Mouse (Mus musculus): Measurements from ENCODE around the gene Apcs.

The Apcs gene

DNA sequence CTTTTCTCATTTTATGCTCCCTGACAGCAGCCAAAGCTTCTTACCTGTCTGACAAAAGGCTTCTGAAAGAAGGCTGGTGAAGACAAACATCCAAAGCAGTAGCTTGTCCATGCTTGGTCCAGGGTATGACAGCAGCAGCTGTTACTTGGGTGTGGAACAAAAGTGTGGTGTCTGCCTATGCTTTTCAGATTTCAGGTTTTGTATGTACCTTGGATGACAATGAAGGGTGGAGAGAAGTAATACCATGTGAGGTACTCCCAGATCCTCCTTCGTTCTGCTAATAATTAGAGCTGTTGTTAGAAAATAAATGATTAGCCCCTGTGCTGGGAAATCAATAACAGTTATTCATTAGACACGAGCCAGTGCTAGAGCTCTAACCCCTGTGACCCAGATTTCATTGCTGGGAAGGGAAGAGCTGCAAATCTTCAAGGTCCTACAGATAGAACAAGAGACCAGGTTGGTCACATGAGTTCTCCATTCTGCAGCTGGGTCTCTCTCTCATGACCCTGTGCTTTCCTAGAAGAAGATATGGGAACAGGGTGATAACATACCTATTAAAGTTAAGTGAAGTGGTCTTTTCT is at the start of gene Apcs:
Apcs (minus strand) TSS at position 265 of the 581 bp plus-strand sequence.
- DNase-seq (ENCODE audit: low read depth in 2 of 2, low spot score in 2 of 2): no peak

DNA sequence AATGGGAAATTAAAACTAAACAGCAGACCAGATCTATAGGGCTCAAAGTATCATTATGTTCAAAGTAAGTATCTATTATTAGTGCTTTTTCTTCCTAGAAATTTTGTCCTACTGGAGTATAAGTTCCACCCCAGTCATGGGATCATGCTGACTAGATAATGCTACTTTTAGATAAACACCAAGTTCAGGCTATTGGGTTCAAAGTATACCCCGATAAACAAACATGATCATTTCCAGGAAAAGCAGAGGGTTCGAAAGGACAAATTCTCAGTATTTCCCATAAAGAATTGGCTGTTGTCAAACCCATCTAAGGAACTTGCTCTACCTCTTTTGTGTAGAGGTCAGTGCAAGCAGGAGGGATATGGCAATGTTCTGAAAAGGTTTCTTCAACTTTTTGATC is 37.4 kb upstream of the Apcs start:
- DNase-seq (ENCODE audit: low read depth in 2 of 2, low spot score in 2 of 2): no peak

DNA sequence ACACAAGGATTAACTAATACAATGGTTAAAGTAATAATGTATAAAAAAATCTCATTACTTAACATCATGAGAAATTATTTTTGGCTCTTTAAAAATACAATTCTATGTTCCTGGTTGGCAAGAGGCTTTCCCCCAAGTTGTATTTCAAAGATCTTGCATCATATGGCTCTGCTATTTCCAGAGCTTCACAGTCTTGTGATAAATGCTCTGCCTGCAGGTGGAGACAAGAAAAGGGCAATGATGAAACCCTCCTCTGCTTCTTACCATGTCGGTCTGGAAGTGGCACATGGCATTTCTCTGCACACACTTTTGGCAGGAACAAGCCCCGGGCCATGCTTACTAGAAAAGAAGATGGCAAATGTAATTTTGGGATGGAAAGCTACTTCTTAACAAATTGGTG is 23.6 kb upstream of the Apcs start:
- no peak for DNase-seq (ENCODE audit: low read depth in 2 of 2, low spot score in 2 of 2)

- DNase-seq (ENCODE audit: low read depth in 2 of 2, low spot score in 2 of 2): no peak
Measured at GRCm38 (mm10) chr1:172917115-172917514, 22.3 kb upstream of the Apcs start.

GRCm38 (mm10) chr1:172903313-172903712 is 8.5 kb upstream of the Apcs start:
- DNase-seq (ENCODE audit: low read depth in 2 of 2, low spot score in 2 of 2): no peak

DNA sequence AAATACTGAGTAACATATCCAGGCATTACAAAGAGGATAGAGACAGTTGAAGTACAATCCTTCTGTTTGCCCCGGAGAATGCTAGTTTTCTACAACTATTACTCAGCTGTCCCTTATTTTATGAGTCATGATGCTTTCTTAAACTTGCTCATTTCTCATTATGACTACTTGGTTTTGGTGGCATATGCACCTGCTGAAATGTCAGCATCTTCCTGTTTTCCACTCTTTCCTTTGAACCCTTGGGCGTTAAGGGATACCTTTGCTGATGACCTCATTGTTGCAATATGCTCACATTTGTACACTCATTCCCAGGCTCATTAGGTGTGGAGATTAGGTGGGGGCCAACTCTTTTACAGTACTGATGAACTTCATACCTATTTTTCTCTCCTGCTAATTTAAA is 594 bp upstream of the Apcs start:
- no peak for DNase-seq (ENCODE audit: low read depth in 2 of 2, low spot score in 2 of 2)

DNA sequence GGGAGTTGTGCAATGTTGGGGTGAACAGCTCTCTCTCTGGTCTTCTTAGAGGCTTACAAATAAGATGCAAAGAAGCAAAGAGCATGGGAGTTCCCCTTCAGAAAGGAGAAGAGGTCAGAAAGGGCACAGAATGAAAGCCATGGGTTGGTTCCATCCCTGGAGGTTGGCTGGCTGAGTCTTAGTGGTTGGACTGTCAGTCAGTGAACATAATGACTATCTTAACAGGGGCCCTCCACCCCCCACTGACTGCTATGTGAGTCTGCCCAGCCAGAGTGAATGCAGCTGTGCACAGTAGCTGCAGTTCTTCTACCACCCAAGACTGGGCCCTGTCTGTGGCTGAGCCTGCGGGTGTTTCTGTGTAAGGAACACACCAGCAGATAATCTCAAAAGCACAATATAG is 18.2 kb downstream of the Apcs start:
- DNase-seq (ENCODE audit: low read depth in 2 of 2, low spot score in 2 of 2): no peak

DNA sequence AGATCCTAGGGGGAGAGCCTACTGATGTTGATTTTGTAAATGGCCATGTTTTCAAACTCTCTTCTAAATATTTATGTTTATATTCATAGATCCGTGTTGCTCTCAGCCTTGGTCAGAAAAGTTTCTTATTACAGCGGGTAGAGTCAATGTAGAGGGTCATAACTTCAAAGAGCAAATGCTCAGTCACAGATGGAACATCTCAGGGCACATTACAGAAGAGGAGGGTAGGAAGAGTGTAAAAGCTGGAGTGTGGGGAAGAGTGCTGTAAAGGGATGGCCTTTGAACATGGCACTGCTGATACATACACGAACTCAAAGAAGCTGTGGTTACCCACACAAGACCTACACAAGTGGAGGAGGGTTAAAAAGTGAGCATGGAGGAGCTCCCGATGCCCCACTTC is 19.6 kb downstream of the Apcs start:
- no peak for DNase-seq (ENCODE audit: low read depth in 2 of 2, low spot score in 2 of 2)

DNA sequence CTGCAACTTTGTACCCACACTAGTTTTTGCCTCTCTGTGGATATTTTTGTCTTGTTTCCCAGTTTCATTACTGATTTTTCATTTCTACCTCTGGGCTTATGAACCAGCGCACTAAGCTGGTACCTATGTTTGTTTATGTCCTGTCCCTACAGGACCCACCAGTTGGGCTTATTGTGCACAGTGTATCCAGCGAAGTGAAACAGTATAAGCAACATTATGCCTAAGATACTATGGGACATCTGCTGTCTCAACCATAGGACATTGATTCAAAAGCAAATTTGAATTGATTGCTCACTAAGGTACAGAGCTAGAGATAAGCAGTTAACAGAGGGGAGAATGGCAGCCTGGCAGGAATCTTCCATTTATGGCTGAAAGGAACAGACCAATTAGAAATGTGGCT is 46.7 kb downstream of the Apcs start:
- DNase-seq (ENCODE audit: low read depth in 2 of 2, low spot score in 2 of 2): no peak

GRCm38 (mm10) chr1:172847044-172847761 is 47.6 kb downstream of the Apcs start:
- DNase-seq (ENCODE audit: low read depth in 2 of 2, low spot score in 2 of 2): no peak

Data from CD8-positive naive resting alpha-beta T cell, adult 2 months (primary cell).